Mouse (Mus musculus) liver (tissue): ENCODE data around the gene Card9.

Source experiments
- DNase-seq: peaks from one replicate; pipeline ENCODE4 v3.0.0-alpha.2; 2020; ENCODE audit warnings: mixed read lengths

Card9 gene

GRCm38 (mm10) chr2:26359983-26360382, 735 bp downstream of the Card9 start:
- peak; percentile 36 for DNase-seq

DNA sequence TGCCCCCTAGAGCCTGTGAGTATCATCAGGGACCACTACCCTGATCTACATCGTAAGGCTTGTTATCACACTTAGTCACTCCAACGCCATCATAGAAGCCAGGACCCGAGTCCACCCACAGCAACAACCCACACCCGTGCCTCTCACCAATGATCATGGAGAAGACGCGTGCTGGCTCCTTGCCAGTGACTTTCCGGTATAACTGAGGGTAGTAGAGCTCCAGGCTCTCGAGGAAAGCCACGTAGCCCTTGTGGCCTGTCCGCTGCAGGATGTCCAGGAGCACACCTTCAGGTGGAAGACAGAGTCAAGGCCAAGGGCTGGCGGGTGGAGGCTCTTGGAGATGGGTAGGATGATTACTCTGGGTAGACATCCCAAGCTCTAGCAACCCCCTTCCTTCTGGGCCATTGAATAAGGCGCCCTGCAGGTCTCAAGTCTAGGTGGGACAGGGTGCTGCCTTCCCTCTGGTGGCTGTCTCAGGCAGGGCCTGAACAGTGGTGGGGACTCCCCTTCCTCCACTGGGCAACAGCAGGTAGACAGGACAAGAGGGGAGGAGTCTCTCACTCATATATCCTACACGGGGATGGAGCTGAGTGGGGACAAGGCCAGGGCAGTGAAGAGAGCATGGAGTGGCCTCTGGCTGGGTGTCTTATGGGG, 1.9 kb downstream of the Card9 start:
- DNase-seq: no peak

GRCm38 (mm10) chr2:26357484-26357883, 3.2 kb downstream of the Card9 start:
- DNase-seq: no peak

GRCm38 (mm10) chr2:26356678-26357077, 4.0 kb downstream of the Card9 start:
- DNase-seq: no peak

DNA sequence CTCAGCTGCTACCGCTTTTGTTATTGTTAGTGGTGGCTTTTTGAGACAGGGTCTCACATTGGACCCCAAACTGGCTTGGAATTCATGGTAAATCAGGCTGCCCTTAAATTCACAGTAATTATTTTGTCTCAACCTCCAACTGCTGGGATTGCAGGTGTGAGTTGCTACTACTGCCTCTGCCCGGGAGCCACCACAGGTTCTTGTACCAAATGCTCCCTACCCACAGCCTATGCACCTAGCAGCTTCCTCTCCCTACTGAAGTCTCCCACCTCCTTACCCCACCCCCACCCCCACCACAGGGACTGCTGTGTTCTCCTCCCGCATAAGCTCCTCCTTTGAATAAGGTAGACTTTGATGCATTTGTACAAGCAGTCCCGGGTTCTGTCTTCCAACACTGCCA, 4.5 kb downstream of the Card9 start:
- no peak for DNase-seq

DNA sequence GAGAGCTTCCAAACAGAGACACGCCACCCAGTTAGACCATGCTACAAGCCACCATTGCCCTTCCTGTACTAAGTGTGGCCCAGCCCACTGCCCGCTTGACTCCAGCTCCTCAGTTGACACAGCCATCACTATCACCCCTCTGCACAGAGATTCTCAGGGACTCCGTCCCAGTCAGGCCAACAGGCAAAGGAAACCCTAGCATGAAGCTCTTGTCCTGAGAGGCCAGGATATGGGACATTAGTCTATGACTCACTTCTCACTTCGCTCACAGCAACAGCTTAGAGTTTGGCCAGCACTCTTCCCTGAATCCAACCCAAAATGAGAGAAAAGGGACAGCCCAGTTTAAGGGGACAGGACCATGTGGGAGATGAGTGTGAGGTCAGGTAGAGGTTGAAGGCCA, 6.3 kb downstream of the Card9 start:
- DNase-seq: no peak

GRCm38 (mm10) chr2:26353066-26353980, 7.4 kb downstream of the Card9 start:
- DNase-seq: no peak

GRCm38 (mm10) chr2:26352291-26352910, 8.3 kb downstream of the Card9 start:
- no peak for DNase-seq

- peak; percentile 91 for DNase-seq
Measured at GRCm38 (mm10) chr2:26351358-26352290, 9.1 kb downstream of the Card9 start, which contains the start of gene Dnlz. Gene Dnlz, minus strand, starts transcription at chr2:26352110.

GRCm38 (mm10) chr2:26348241-26348640, 12.5 kb downstream of the Card9 start:
- peak; percentile 31 for DNase-seq

- peak; percentile 27 for DNase-seq
Measured at GRCm38 (mm10) chr2:26342609-26343490, 17.9 kb downstream of the Card9 start.

DNA sequence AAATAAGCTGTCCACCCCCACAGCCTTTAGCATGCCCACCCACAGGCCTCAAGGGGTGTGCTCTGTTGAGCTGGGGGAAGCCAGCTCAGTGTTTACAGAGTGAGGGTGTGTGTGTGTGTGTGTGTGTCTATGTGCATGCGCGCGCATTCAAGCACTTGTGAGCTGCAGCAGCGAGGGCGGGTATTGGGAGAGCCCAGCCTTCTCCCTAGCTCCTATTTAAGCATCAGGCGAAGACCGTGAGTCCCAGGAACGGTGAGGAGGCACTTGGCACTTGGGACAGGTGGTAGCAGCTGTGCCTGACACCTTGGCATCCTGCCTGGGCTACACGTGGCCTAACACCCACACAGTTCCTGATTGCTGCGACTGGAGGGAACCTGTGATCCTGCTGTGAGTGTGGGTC, 18.7 kb downstream of the Card9 start:
- DNase-seq: peak; percentile 29

DNA sequence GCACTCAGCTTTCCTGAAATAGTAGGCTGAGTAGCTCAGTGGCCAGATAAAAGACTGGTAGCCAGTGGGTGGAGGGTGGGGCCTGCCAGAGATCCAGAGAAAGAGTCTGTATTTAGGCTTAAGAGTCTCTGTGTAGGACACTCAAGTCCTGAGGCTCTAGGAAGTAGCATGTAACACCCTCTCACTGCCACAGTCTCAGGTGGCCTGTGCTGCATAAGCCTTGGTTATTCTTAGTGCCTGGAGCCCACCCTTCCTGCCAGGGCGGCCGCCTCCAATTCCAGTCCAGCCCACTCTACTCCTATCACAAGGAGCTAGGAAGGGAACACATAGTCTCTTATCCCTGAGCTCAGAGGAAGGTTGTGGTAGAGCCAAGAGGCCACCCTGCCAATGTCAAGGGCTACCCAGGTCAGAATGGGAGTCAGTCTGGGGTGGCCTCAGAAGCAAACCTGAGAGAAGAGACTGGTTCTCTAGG, 19.2 kb downstream of the Card9 start:
- DNase-seq: no peak

DNA sequence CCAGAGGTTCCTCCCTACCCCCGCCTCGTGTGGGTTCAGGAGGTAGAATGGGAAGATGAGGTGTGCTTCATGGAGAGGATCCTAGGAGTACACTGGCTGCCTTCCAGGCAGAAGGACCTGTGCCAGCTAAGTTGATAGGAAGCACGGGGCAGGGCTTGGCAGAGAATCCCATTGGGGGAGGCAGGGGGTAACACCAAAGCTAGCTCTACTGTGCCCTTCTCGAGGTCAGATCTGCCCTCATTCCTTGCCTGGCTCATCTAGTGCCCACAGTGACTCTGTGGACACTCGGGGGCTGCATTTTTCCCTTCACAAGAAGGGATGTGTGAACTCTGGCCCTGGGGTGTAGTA, 21.5 kb downstream of the Card9 start:
- DNase-seq: no peak

GRCm38 (mm10) chr2:26338302-26339203, 22.2 kb downstream of the Card9 start:
- no peak for DNase-seq

DNA sequence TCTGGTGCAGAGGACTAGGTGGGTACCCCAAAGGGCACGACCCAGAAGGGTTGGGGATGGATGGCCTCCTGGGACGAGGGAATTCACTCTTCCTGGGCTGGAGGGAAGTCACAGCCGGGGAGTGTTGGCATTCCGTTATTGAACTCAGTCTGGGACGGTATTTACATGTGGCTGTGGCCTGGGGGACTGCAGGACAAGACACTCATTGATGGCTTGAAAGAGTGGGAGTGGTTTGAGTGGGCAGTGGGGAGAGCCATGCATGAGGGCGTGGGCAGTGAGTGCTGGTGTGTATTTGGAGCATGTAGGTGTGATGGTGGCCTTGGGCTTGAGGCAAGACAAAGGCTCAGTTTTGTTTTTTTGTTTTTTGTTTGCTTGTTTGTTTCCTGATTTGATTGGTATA, 30.0 kb downstream of the Card9 start:
- DNase-seq: no peak

DNA sequence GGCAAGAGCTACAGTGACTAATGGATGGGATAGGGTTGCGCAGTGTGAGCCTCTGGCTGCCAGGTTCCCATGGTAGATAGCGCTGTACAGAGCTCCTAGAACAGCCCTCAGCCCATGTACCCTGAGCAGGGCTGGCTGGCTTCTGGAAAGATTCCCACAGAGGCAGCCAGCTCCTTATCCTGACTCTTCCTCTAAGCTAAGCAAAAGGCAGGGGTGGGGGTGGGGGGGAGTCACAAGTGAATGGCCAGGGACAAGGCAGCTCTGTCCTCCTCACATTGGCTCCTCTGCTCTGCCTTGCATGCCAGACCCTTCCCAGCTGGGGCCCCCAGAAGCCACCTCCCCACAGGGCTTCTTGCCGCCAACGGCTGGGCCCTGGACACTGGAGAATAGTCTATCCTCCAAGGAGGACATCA, 30.7 kb downstream of the Card9 start:
- no peak for DNase-seq

GRCm38 (mm10) chr2:26329402-26329801, 31.3 kb downstream of the Card9 start:
- DNase-seq: peak; percentile 40

DNA sequence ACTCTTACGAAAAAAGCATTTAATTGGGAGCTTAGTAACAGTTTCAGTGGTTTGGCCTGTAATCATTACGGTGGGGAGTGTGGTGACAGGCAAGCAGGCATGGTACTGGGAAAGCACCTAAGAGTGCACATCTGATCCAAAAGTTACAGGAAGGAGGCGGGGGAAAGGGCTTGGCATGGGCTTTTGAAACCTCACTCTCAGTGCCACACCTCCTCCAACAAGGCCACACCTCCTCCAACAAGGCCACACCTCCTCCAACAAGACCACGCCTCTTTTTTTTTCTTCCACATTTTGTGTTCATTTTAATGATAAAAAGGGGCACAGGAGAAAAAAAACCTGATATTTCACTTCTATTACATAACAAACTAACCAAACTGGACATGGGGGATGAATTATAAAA, 32.9 kb downstream of the Card9 start:
- no peak for DNase-seq
